Mouse (Mus musculus) hindbrain, embryonic 14.5 days (tissue): ENCODE results near the gene Arhgap24. TPM values are rescaled to one million over a fixed set of nuclear protein-coding genes. Genes with fewer than 3 reads are reported as not detected.

ENCODE experiments used
- ATAC-seq: fragments of 200-750 bp; cut with Nextera tagmentation; 2 replicates; pipeline ENCODE4 v1.8.0; 2017; ENCODE audit warnings: moderate number of reproducible peaks, mild to moderate bottlenecking, moderate TSS enrichment, moderate library complexity; ENCODE audit not compliant: low FRiP score
- DNase-seq: peaks from one replicate; pipeline ENCODE4 v3.0.0-alpha.2; 2015; ENCODE audit warnings: low spot score
- H3K27ac ChIP-seq: fragments of 300-500 bp; sonication (generic); 2 replicates; pipeline ENCODE4 v1.5.1; 2014; ENCODE audit warnings: mild to moderate bottlenecking, moderate library complexity
- H3K27me3 ChIP-seq: fragments of 300-500 bp; sonication (generic); 2 replicates; pipeline ENCODE4 v1.6.1; 2014; ENCODE audit warnings: mild to moderate bottlenecking, low read length, mixed read lengths; ENCODE audit not compliant: control insufficient read depth, insufficient read depth
- H3K36me3 ChIP-seq: fragments of 300-500 bp; sonication (generic); replicated peaks from 2 replicates; pipeline ENCODE4 v1.6.1; 2014; ENCODE audit not compliant: control insufficient read depth, insufficient read depth
- H3K4me1 ChIP-seq: fragments of 300-500 bp; sonication (generic); replicated peaks from 2 replicates; pipeline ENCODE4 v1.6.1; 2014; ENCODE audit warnings: antibody characterized with exemption, low read length, mixed read lengths; ENCODE audit not compliant: control insufficient read depth, insufficient read depth
- H3K4me2 ChIP-seq: fragments of 300-500 bp; sonication (generic); replicated peaks from 2 replicates; pipeline ENCODE4 v1.6.1; 2014; ENCODE audit warnings: mild to moderate bottlenecking, moderate library complexity
- H3K4me3 ChIP-seq: fragments of 300-500 bp; sonication (generic); replicated peaks from 2 replicates; pipeline ENCODE4 v1.5.1; 2014; ENCODE audit warnings: mild to moderate bottlenecking, low read length
- H3K9ac ChIP-seq: fragments of 300-500 bp; sonication (generic); 2 replicates; pipeline ENCODE4 v1.6.1; 2014
- H3K9me3 ChIP-seq: fragments of 300-500 bp; sonication (generic); 2 replicates; pipeline ENCODE4 v1.6.1; 2016; ENCODE audit warnings: low read length; ENCODE audit not compliant: control insufficient read depth
- WGBS: fragments of 180-500 bp; shearing (Covaris S2); extraction: QIAGEN DNeasy Blood & Tissue Kit; methylation state at CpG from one replicate; pipeline ENCODE4 v1.1.7; 2014; 5-methylcytosine and 5-hydroxymethylcytosine counted together
- polyA plus RNA-seq: library from polyadenylated mRNA; unstranded; fragments of >200 nt; fragmentation: Nextera tagmentation; extraction: Ambion mirVana; gene quantifications from 2 replicates; pipeline ENCODE4 v1.2.1, GENCODE M21; 2014

Arhgap24 gene
- polyA plus RNA-seq, 1 experiment from 2014 or later = 10.3 TPM

- ATAC-seq (peak; percentile 92), DNase-seq (peak; percentile 76)
- H3K4me2 ChIP-seq = peak overlapping the region; percentile 79
- H3K36me3 ChIP-seq = no peaks in the 10 kb centered on the region
- WGBS = 1% methylated on average over 21 of the region's 21 CpGs
- H3K9me3 ChIP-seq = no peaks in the 10 kb centered on the region
- H3K4me3 ChIP-seq = peak overlapping the region; percentile 44
- no peaks in the 10 kb centered on the region for H3K27me3 ChIP-seq
- H3K9ac ChIP-seq = peak overlapping the region; percentile 66
- peak overlapping the region; percentile 87 for H3K27ac ChIP-seq
- H3K4me1 ChIP-seq = peaks cover 25% of the 10 kb centered on the region
Observed at GRCm38 (mm10) chr5:102844731-102845598, 363.8 kb downstream of the Arhgap24 start.

- 13% methylated on average over 11 of the region's 11 CpGs for WGBS
- no peak for DNase-seq
Observed at GRCm38 (mm10) chr5:102845800-102846199, 364.6 kb downstream of the Arhgap24 start.

GRCm38 (mm10) chr5:102847859-102848258, 366.7 kb downstream of the Arhgap24 start:
- H3K27me3 ChIP-seq = no peaks in the 10 kb centered on the region
- DNase-seq (no peak), ATAC-seq (no peak)
- peaks cover 28% of the 10 kb centered on the region for H3K4me1 ChIP-seq
- WGBS = 64% methylated on average over 4 of the region's 4 CpGs
- no peaks in the 10 kb centered on the region for H3K9me3 ChIP-seq
- peak overlapping the region; percentile 79 for H3K4me2 ChIP-seq
- peak overlapping the region; percentile 38; the same call in 1 of the 2 replicates for H3K27ac ChIP-seq
- H3K9ac ChIP-seq = peak overlapping the region; percentile 40; the same call in 1 of the 2 replicates
- no peaks in the 10 kb centered on the region for H3K36me3 ChIP-seq
- H3K4me3 ChIP-seq = peak overlapping the region; percentile 12; the same call in 1 of the 2 replicates

More at GRCm38 (mm10) chr5:102845800-102846199, 364.6 kb downstream of the Arhgap24 start:
- peak overlapping the region; percentile 44 for H3K4me3 ChIP-seq
- H3K36me3 ChIP-seq = no peaks in the 10 kb centered on the region
- ATAC-seq = no peak
- peak overlapping the region; percentile 66 for H3K9ac ChIP-seq
- H3K4me1 ChIP-seq = peaks cover 28% of the 10 kb centered on the region
- peak overlapping the region; percentile 79 for H3K4me2 ChIP-seq
- no peaks in the 10 kb centered on the region for H3K27me3 ChIP-seq
- H3K9me3 ChIP-seq = no peaks in the 10 kb centered on the region
- H3K27ac ChIP-seq = peak overlapping the region; percentile 87

GRCm38 (mm10) chr5:102851761-102852160, 370.6 kb downstream of the Arhgap24 start:
- Histone ChIP-seq H3K4me2 (no peak overlapping the region), H3K9me3 (no peaks in the 10 kb centered on the region), H3K4me3 (no peak overlapping the region), H3K36me3 (no peaks in the 10 kb centered on the region), H3K27me3 (no peaks in the 10 kb centered on the region), H3K27ac (no peak overlapping the region), H3K4me1 (peaks cover 23% of the 10 kb centered on the region), H3K9ac (no peak overlapping the region)
- ATAC-seq = no peak
- DNase-seq = no peak
- WGBS = 85% methylated on average over 2 of the region's 2 CpGs

GRCm38 (mm10) chr5:102853750-102854149, 372.6 kb downstream of the Arhgap24 start:
- no peak for DNase-seq
- H3K4me2 ChIP-seq = no peak overlapping the region
- no peaks in the 10 kb centered on the region for H3K9me3 ChIP-seq
- H3K27me3 ChIP-seq = no peaks in the 10 kb centered on the region
- 0 out of 2 replicates have a peak, but pooled peaks cover 8% of the 10 kb centered on the region for H3K4me1 ChIP-seq
- H3K9ac ChIP-seq = no peak overlapping the region
- WGBS = 85% methylated on average over 1 of the region's 1 CpGs
- ATAC-seq = no peak
- H3K36me3 ChIP-seq = no peaks in the 10 kb centered on the region
- no peak overlapping the region for H3K27ac ChIP-seq
- H3K4me3 ChIP-seq = no peak overlapping the region

GRCm38 (mm10) chr5:102855805-102856204, 374.6 kb downstream of the Arhgap24 start:
- H3K36me3 ChIP-seq = no peaks in the 10 kb centered on the region
- DNase-seq = no peak
- no peak overlapping the region for H3K9ac ChIP-seq
- H3K4me3 ChIP-seq = no peak overlapping the region
- H3K27ac ChIP-seq = no peak overlapping the region
- no peak for ATAC-seq
- 26% methylated on average over 10 of the region's 10 CpGs for WGBS
- no peaks in the 10 kb centered on the region for H3K27me3 ChIP-seq
- no peaks in the 10 kb centered on the region for H3K9me3 ChIP-seq
- 0 out of 2 replicates have a peak, but pooled peaks cover 4% of the 10 kb centered on the region for H3K4me1 ChIP-seq
- peak overlapping the region; percentile 38 for H3K4me2 ChIP-seq

GRCm38 (mm10) chr5:102858047-102858446, 376.9 kb downstream of the Arhgap24 start:
- Histone ChIP-seq H3K27me3 (no peaks in the 10 kb centered on the region), H3K4me3 (no peak overlapping the region), H3K9ac (no peak overlapping the region), H3K4me1 (0 out of 2 replicates have a peak, but pooled peaks cover 4% of the 10 kb centered on the region), H3K4me2 (no peak overlapping the region), H3K36me3 (no peaks in the 10 kb centered on the region), H3K9me3 (no peaks in the 10 kb centered on the region), H3K27ac (no peak overlapping the region)
- DNase-seq (no peak), ATAC-seq (no peak)

- no peak overlapping the region for H3K27ac ChIP-seq
- ATAC-seq (no peak), DNase-seq (no peak)
- H3K4me2 ChIP-seq = no peak overlapping the region
- H3K9ac ChIP-seq = no peak overlapping the region
- H3K4me3 ChIP-seq = no peak overlapping the region
- no peaks in the 10 kb centered on the region for H3K27me3 ChIP-seq
- H3K36me3 ChIP-seq = no peaks in the 10 kb centered on the region
- 78% methylated on average over 11 of the region's 11 CpGs for WGBS
- H3K9me3 ChIP-seq = no peaks in the 10 kb centered on the region
- 0 out of 2 replicates have a peak, but pooled peaks cover 4% of the 10 kb centered on the region for H3K4me1 ChIP-seq
Observed at GRCm38 (mm10) chr5:102859749-102860148, 378.6 kb downstream of the Arhgap24 start.

- Histone ChIP-seq H3K9me3 (no peaks in the 10 kb centered on the region), H3K27me3 (no peaks in the 10 kb centered on the region), H3K27ac (no peak overlapping the region), H3K4me1 (no peaks in the 10 kb centered on the region), H3K4me2 (no peak overlapping the region), H3K36me3 (no peaks in the 10 kb centered on the region), H3K9ac (no peak overlapping the region), H3K4me3 (no peak overlapping the region)
- no peak for ATAC-seq
- 60% methylated on average over 5 of the region's 5 CpGs for WGBS
- DNase-seq = no peak
Observed at GRCm38 (mm10) chr5:102868196-102868595, 387.0 kb downstream of the Arhgap24 start.
